Mouse (Mus musculus) embryo, embryonic 11.5 days (tissue): ENCODE results near the gene Cat.

ENCODE experiments used
- DNase-seq: peaks from one replicate; pipeline ENCODE4 v3.0.0-alpha.2; 2012; ENCODE audit warnings: low read depth, low spot score

Gene Cat

GRCm38 (mm10) chr2:103436534-103436933, 48.4 kb downstream of the Cat start:
- DNase-seq: no peak

GRCm38 (mm10) chr2:103435110-103435509, 49.9 kb downstream of the Cat start:
- no peak for DNase-seq

DNA sequence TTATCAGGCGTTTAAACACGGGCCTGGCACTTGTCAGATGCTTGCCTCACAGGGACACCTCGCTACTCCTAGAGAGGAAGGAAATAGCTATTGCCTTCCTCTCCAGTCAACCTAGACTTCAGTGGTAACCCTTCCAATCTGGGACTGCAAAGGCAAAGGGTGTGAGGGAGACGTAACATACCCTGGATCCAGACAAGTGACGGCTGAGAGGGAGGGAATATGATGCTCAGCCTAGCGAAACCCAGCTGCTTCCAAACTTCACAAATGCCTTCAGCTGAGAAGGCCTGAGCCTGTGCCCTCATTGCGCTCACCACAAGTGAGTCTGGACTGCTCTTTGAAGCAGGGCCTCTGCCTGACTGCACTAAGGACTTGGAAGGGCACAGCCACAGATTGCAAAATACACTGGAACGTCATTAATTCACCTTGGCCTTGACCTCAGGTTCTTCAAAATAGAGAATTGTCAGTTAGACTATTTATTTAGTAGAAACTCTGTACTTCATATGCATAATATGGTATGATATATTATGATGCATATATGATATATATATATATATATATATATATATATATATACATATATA, 52.2 kb downstream of the Cat start:
- DNase-seq: no peak

DNA sequence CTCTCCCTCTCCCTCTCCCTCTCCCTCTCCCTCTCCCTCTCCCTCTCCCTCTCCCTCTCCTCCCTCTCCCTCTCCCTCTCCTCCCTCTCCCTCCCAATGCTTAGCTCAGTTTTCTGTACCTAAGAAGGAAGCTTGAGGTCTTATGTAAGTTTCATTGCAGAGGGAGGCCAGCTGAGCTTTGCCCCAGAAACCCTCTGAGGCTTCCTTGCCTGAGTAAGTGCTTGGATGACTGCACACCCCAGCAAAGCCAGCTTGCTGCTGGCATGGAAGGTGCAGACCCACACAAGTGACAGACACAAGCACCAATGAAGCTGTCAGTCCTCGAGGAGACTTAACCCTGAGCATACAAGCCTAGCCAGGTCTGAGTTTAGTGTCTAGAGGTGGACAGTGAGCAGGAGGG, 54.2 kb downstream of the Cat start:
- no peak for DNase-seq

- no peak for DNase-seq
Measured at GRCm38 (mm10) chr2:103428356-103428755, 56.6 kb downstream of the Cat start.

DNA sequence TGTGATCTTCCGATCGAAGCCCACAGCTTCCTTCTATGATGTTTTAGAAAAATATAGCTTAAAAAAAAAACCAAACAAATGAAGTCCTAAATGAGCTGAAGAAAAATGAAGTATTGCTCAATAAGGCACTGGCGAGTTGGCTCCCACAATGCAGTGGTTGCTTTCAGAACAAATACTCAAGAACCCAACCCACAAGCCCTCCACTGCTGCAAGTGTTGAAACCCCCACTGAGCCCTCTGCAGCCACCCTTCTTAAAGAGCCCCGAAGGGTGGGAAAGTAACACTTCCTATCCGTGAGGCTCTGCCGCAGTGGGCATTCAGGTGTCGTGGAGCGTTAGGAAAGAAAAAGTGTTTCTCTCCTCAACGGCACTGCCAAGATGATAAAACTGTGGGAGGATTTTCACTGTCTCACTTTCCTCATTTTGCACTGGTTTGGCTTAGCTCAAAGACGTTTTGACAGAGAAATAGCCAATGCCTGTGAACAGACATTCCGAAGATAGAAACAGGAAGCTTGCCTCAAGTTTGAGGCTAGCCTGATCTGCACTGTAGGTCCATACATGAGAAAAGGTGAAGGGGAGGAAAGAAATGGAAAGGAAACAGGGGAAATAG, 59.4 kb downstream of the Cat start:
- no peak for DNase-seq

- peak; percentile 40 for DNase-seq
Measured at GRCm38 (mm10) chr2:103424349-103425026, 60.5 kb downstream of the Cat start.

DNA sequence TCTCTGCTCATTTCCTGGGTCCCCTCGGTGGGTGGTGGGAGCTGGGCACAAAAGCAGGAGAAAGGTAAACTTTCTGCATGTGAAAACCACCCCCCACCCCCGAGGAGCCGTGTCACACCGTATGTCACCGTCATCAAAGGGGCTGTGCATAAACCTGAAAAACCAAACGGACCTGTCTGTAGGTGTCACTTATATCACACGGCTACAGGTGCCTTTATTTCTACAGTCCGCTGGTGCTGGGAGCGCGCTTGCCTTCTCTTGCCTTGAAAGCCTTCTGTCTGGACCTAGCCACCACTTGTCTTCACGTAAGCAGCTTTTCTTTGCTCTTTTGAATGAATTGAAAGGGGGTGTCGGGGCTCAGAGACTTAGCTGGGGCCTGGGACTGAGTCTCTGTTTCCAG, 61.1 kb downstream of the Cat start:
- DNase-seq: no peak

- no peak for DNase-seq
Measured at GRCm38 (mm10) chr2:103420650-103421507, 64.1 kb downstream of the Cat start.

- no peak for DNase-seq
Measured at GRCm38 (mm10) chr2:103415774-103416173, 69.2 kb downstream of the Cat start.

GRCm38 (mm10) chr2:103413381-103413780, 71.6 kb downstream of the Cat start:
- no peak for DNase-seq

GRCm38 (mm10) chr2:103411816-103412215, 73.1 kb downstream of the Cat start:
- no peak for DNase-seq

- no peak for DNase-seq
Measured at GRCm38 (mm10) chr2:103411348-103411747, 73.6 kb downstream of the Cat start, which contains the start of gene Elf5. Elf5 (plus strand) TSS chr2:103411688.

- DNase-seq: no peak
Measured at GRCm38 (mm10) chr2:103406239-103406638, 78.7 kb downstream of the Cat start.
